Mouse (Mus musculus): Measurements from ENCODE around the gene S1pr1. TPM values are rescaled to one million over a fixed set of nuclear protein-coding genes. Genes with fewer than 3 reads are reported as not detected.

Gene S1pr1
- 106 and 121 TPM in 2 replicates for polyA plus RNA-seq (2021; fragmentation: Nextera tagmentation)
- long read RNA-seq, experiment 1, transcript S1pr1-201 (2 exons, 3,046 nt), result major isoform, 97 of 132 reads
- long read RNA-seq, experiment 1, partial matches to known transcripts, result 0 of 132 reads
- long read RNA-seq, experiment 1, other reads (novel, unspliced or antisense), result 35 of 132 reads
- long read RNA-seq, experiment 2, transcript S1pr1-201 (2 exons, 3,046 nt), result major isoform, 350 of 421 reads
- long read RNA-seq, experiment 2, partial matches to known transcripts, result 0 of 421 reads
- long read RNA-seq, experiment 2, other reads (novel, unspliced or antisense), result 71 of 421 reads

DNA sequence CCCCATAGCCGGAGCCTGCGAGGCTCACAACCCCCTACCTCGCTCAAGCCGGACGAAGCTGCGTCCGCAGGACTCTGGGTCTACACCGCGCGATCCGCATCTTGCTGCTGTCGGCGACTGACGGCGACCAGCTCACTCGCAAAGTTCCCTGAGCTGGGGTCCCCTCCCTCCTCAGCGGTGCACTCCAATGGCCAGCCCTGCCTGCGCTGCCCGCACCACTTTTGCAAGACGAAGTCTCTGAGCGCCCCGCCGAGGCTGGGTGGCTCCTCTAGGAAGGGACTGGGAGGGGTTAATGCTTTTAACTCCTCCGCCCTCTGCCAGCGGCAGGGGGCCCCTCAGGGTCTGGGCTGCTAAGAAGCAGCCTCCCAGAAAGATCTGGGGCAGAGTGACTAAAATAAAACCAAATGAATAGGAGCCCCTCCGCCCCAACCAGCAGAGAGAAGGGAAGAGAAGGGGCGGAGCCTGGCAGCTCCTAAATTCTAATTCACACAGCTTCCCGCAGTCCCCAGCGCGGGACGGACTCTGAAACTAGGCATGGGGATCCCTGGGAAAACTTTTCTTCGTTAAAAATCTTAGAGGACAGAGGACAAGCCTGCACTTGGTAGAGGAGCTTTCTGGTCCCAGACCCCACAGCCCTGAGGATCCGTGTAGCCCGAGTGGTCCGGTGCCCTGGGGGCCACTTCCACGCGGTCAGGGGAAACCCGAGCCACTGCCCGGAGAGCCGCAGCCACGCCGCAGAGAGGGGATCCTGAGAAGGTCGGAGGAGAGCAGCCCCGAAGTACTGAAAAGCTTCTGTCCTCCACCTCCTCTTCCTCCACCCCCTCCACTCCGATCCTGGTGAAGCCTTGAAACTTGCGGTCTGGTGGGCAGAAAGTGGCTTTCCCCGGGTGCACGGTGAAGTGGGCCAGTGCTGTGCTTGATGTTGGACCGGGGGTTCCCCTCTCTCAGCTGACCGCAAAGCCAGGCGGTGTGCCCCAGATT lies at the start of gene S1pr1:
TSS of gene S1pr1 (minus strand) at position 402 of the 981 bp plus-strand sequence.

Other genes with a start within 250 kb of the S1pr1 start
- 15.8 and 17.4 TPM in 2 replicates for gene Dph5, start 172.8 kb upstream of the S1pr1 start, polyA plus RNA-seq (2021; fragmentation: Nextera tagmentation)

Data from layer of hippocampus, adult 6 months (tissue).